Mouse (Mus musculus): Measurements from ENCODE around the gene Cdkn1c. TPM values are rescaled to one million over a fixed set of nuclear protein-coding genes. Genes with fewer than 3 reads are reported as not detected.

Cdkn1c gene
- polyA plus RNA-seq, 1 experiment from 2014 or later, result 369 TPM

GRCm38 (mm10) chr7:143469946-143470345 is 9.1 kb upstream of the Cdkn1c start:
- WGBS, result 10% methylated on average over 8 of the region's 8 CpGs
- Histone ChIP-seq H3K9ac (no peak overlapping the region), H3K36me3 (no peaks in the 10 kb centered on the region), H3K4me2 (no peak overlapping the region), H3K27me3 (peaks cover 2% of the 10 kb centered on the region; the same call in 1 of the 2 replicates), H3K4me3 (no peak overlapping the region), H3K4me1 (replicated peaks) (peaks cover 17% of the 10 kb centered on the region), H3K27ac (no peak overlapping the region), H3K9me3 (replicated peaks) (no peaks in the 10 kb centered on the region)
- no peak; the same call in 1 of the 2 replicates for ATAC-seq (replicated peaks; ENCODE audit: insufficient number of reproducible peaks, insufficient read depth, low FRiP score, low read depth)

GRCm38 (mm10) chr7:143467714-143468113 is 6.9 kb upstream of the Cdkn1c start:
- no peak overlapping the region for H3K9ac ChIP-seq
- no peaks in the 10 kb centered on the region for H3K36me3 ChIP-seq
- H3K4me1 ChIP-seq (replicated peaks), result peaks cover 32% of the 10 kb centered on the region
- no peak for ATAC-seq (replicated peaks; ENCODE audit: insufficient number of reproducible peaks, insufficient read depth, low FRiP score, low read depth)
- no peak overlapping the region for H3K27ac ChIP-seq
- no peak overlapping the region for H3K4me3 ChIP-seq
- no peaks in the 10 kb centered on the region for H3K9me3 ChIP-seq (replicated peaks)
- 25% methylated on average over 6 of the region's 6 CpGs for WGBS
- no peak overlapping the region for H3K4me2 ChIP-seq
- peaks cover 2% of the 10 kb centered on the region; the same call in 1 of the 2 replicates for H3K27me3 ChIP-seq

DNA sequence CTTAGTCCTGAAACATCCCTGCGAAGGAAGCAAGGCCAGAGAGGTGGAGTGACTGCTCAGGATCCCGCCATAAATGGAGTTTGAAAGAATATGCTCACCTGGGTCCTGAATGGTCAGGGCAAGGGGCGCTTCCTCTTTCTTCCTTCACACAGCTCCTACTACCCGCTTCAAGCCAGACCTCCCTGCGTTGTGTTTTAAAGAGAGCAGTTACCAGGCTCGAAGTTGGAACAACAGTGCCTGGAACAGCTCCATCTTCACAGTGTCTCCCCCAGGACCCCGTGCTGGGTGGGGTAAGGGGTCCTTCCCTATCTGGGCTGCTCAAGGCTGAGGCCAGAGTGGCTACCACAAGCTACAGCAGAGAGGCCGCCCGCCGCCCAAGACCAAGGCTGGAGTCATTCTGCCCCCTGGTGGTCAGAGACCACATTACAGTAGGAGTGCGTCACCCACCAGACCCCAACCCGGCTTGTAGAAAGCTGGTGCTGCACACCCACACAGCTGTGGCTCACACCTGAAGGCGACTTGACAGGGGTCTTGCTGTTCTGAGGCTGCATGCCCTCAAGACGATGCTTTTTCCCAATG is 5.3 kb upstream of the Cdkn1c start:
- H3K27ac ChIP-seq, result no peak overlapping the region
- 31% methylated on average over 14 of the region's 14 CpGs for WGBS
- H3K9me3 ChIP-seq (replicated peaks), result no peaks in the 10 kb centered on the region
- no peak overlapping the region for H3K4me2 ChIP-seq
- peaks cover 41% of the 10 kb centered on the region for H3K4me1 ChIP-seq (replicated peaks)
- H3K9ac ChIP-seq, result no peak overlapping the region
- peaks cover 2% of the 10 kb centered on the region; the same call in 1 of the 2 replicates for H3K27me3 ChIP-seq
- H3K36me3 ChIP-seq, result no peaks in the 10 kb centered on the region
- no peak for ATAC-seq (replicated peaks; ENCODE audit: insufficient number of reproducible peaks, insufficient read depth, low FRiP score, low read depth)
- H3K4me3 ChIP-seq, result no peak overlapping the region

GRCm38 (mm10) chr7:143464811-143465560 is 4.1 kb upstream of the Cdkn1c start:
- H3K4me1 ChIP-seq (replicated peaks), result peaks cover 49% of the 10 kb centered on the region
- no peaks in the 10 kb centered on the region for H3K9me3 ChIP-seq (replicated peaks)
- peak overlapping the region; percentile 70 for H3K4me2 ChIP-seq
- H3K9ac ChIP-seq, result peak overlapping the region; percentile 23
- H3K4me3 ChIP-seq, result peak overlapping the region; percentile 42
- ATAC-seq (replicated peaks; ENCODE audit: insufficient number of reproducible peaks, insufficient read depth, low FRiP score, low read depth), result peak; percentile 25
- WGBS, result 13% methylated on average over 56 of the region's 56 CpGs
- no peaks in the 10 kb centered on the region for H3K36me3 ChIP-seq
- peak overlapping the region; percentile 51 for H3K27ac ChIP-seq
- peaks cover 2% of the 10 kb centered on the region; the same call in 1 of the 2 replicates for H3K27me3 ChIP-seq

GRCm38 (mm10) chr7:143463865-143464415 is 3.1 kb upstream of the Cdkn1c start:
- Histone ChIP-seq H3K4me3 (no peak overlapping the region), H3K36me3 (no peaks in the 10 kb centered on the region), H3K27ac (peak overlapping the region; percentile 51), H3K4me1 (replicated peaks) (peaks cover 50% of the 10 kb centered on the region), H3K27me3 (peaks cover under 1% of the 10 kb centered on the region; the same call in 1 of the 2 replicates), H3K9me3 (replicated peaks) (no peaks in the 10 kb centered on the region), H3K4me2 (peak overlapping the region; percentile 41), H3K9ac (no peak overlapping the region)
- no peak for ATAC-seq (replicated peaks; ENCODE audit: insufficient number of reproducible peaks, insufficient read depth, low FRiP score, low read depth)
- WGBS, result 20% methylated on average over 11 of the region's 11 CpGs

- H3K4me3 ChIP-seq, result no peak overlapping the region
- H3K36me3 ChIP-seq, result no peaks in the 10 kb centered on the region
- H3K27me3 ChIP-seq, result no peaks in the 10 kb centered on the region
- no peak overlapping the region for H3K4me2 ChIP-seq
- H3K4me1 ChIP-seq (replicated peaks), result peaks cover 51% of the 10 kb centered on the region
- H3K9me3 ChIP-seq (replicated peaks), result no peaks in the 10 kb centered on the region
- H3K9ac ChIP-seq, result no peak overlapping the region
- WGBS, result 75% methylated on average over 5 of the region's 5 CpGs
- ATAC-seq (replicated peaks; ENCODE audit: insufficient number of reproducible peaks, insufficient read depth, low FRiP score, low read depth), result no peak
- H3K27ac ChIP-seq, result no peak overlapping the region
These were observed 1.7 kb upstream of the Cdkn1c start for GRCm38 (mm10) chr7:143462516-143462915.

- no peak for ATAC-seq (replicated peaks; ENCODE audit: insufficient number of reproducible peaks, insufficient read depth, low FRiP score, low read depth)
- H3K4me2 ChIP-seq, result peak overlapping the region; percentile 87; the same call in 1 of the 2 replicates
- no peaks in the 10 kb centered on the region for H3K9me3 ChIP-seq (replicated peaks)
- peaks cover 51% of the 10 kb centered on the region for H3K4me1 ChIP-seq (replicated peaks)
- no peaks in the 10 kb centered on the region for H3K36me3 ChIP-seq
- H3K4me3 ChIP-seq, result no peak overlapping the region
- H3K9ac ChIP-seq, result no peak overlapping the region
- no peaks in the 10 kb centered on the region for H3K27me3 ChIP-seq
- WGBS, result 37% methylated on average over 11 of the region's 11 CpGs
- H3K27ac ChIP-seq, result no peak overlapping the region
These were observed 1.1 kb upstream of the Cdkn1c start for GRCm38 (mm10) chr7:143461920-143462319.

DNA sequence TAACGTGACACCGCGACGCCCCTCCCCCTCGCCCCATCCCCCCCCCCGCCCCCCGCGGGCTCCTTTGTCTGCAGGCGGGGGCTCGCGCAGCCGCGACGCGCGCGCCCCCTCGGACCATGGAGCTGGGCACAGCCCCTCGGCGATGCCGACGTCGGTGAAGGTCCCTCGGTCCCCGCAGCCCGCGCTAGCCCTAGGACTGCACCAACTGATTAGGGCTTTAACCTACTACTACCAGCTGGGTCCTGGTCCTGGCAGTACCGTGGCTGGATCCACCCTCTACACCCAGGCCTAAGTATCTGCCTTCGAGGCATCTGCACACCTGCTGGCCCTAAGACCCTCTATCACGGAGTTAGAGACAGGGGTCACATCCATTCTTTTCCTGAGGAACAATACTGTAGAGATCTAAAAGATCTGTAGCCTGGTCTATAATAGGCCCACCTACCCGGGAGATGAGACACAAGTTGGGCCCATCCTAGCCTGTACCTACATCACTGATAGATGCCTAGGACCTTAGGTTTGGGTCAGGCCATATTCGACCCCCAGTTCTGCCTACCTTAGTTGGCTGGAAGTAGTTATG is 532 bp upstream of the Cdkn1c start:
- peak overlapping the region; percentile 62 for H3K4me3 ChIP-seq
- H3K36me3 ChIP-seq, result no peaks in the 10 kb centered on the region
- peak; percentile 23 for ATAC-seq (replicated peaks; ENCODE audit: insufficient number of reproducible peaks, insufficient read depth, low FRiP score, low read depth)
- H3K9ac ChIP-seq, result 0 out of 2 replicates have a peak overlapping the region, but pooled peaks have one; percentile 45
- H3K9me3 ChIP-seq (replicated peaks), result no peaks in the 10 kb centered on the region
- peak overlapping the region; percentile 64; the same call in 1 of the 2 replicates for H3K27ac ChIP-seq
- H3K27me3 ChIP-seq, result no peaks in the 10 kb centered on the region
- peak overlapping the region; percentile 87 for H3K4me2 ChIP-seq
- 32% methylated on average over 20 of the region's 32 CpGs for WGBS
- peaks cover 51% of the 10 kb centered on the region for H3K4me1 ChIP-seq (replicated peaks)

DNA sequence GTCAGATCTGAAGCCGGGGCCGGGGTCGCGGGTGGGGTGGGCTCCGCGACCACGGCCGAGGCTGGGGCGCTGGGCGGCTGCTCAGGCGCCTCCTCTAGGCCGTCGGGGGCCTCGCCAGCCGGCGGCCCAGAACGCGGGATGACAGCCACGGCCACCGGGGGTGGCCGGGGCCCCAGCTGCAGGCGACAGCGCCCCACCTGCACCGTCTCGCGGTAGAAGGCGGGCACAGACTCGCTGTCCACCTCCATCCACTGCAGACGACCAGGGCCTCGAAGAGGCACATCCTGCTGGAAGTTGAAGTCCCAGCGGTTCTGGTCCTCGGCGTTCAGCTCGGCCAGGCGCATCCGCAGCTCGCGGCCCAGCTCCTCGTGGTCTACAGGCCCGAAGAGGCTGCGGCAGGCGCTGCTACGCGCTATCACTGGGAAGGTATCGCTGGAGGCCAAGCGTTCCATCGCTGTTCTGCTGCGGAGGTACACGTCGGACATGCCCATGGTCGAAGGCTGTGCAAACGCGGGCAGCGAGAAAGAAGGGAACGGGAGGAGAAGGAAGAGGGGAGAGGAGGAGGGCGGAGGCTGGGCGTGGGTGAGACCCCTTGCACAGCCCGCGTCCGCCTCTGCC is 524 bp downstream of the Cdkn1c start:
- Histone ChIP-seq H3K4me1 (replicated peaks) (peaks cover 43% of the 10 kb centered on the region), H3K36me3 (no peaks in the 10 kb centered on the region), H3K9ac (peak overlapping the region; percentile 66), H3K4me2 (peak overlapping the region; percentile 87), H3K4me3 (peak overlapping the region; percentile 62), H3K27ac (peak overlapping the region; percentile 44), H3K9me3 (replicated peaks) (no peaks in the 10 kb centered on the region), H3K27me3 (no peaks in the 10 kb centered on the region)
- ATAC-seq (replicated peaks; ENCODE audit: insufficient number of reproducible peaks, insufficient read depth, low FRiP score, low read depth), result no peak
- WGBS, result 32% methylated on average over 56 of the region's 60 CpGs

- Histone ChIP-seq H3K4me2 (peak overlapping the region; percentile 87), H3K9me3 (replicated peaks) (no peaks in the 10 kb centered on the region), H3K27me3 (no peaks in the 10 kb centered on the region), H3K36me3 (no peaks in the 10 kb centered on the region), H3K9ac (peak overlapping the region; percentile 66), H3K27ac (peak overlapping the region; percentile 44), H3K4me3 (peak overlapping the region; percentile 62), H3K4me1 (replicated peaks) (peaks cover 36% of the 10 kb centered on the region)
- no peak for ATAC-seq (replicated peaks; ENCODE audit: insufficient number of reproducible peaks, insufficient read depth, low FRiP score, low read depth)
- 18% methylated on average over 100 of the region's 100 CpGs for WGBS
These were observed 1.3 kb downstream of the Cdkn1c start for GRCm38 (mm10) chr7:143459332-143460211.
